Mouse (Mus musculus) liver, embryonic 11.5 days (tissue): ENCODE measurements at regions not wholly inside any gene's neighbourhood (a gene's known extent, or its start where the extent isn't known, plus 50 kb on each side); places are given as distances from the start of the nearest gene placed in this dataset.

Source experiments
- ATAC-seq: fragments of 200-750 bp; cut with Nextera tagmentation; replicated peaks from 2 replicates; pipeline ENCODE4 v1.8.0; 2017; ENCODE audit warnings: moderate number of reproducible peaks, mild to moderate bottlenecking, moderate TSS enrichment, moderate library complexity; ENCODE audit not compliant: low FRiP score
- DNase-seq: peaks from one replicate; pipeline ENCODE4 v3.0.0-alpha.2; 2017; ENCODE audit warnings: low spot score
- H3K27ac ChIP-seq: fragments of 300-500 bp; sonication (generic); 2 replicates; pipeline ENCODE4 v1.5.1; 2014; ENCODE audit warnings: mild to moderate bottlenecking, low read depth, low read length, control low read depth
- H3K27me3 ChIP-seq: fragments of 300-500 bp; sonication (generic); replicated peaks from 2 replicates; pipeline ENCODE4 v1.6.1; 2014; ENCODE audit warnings: low read length, mixed read lengths; ENCODE audit not compliant: control insufficient read depth, insufficient read depth
- H3K36me3 ChIP-seq: fragments of 300-500 bp; sonication (generic); 2 replicates; pipeline ENCODE4 v1.6.1; 2014; ENCODE audit warnings: mild to moderate bottlenecking, low read length, moderate library complexity, mixed read lengths; ENCODE audit not compliant: control insufficient read depth, insufficient read depth
- H3K4me1 ChIP-seq: fragments of 300-500 bp; sonication (generic); replicated peaks from 2 replicates; pipeline ENCODE4 v1.6.1; 2014; ENCODE audit warnings: low read length, mixed read lengths; ENCODE audit not compliant: control insufficient read depth, insufficient read depth
- H3K4me2 ChIP-seq: fragments of 300-500 bp; sonication (generic); 2 replicates; pipeline ENCODE4 v1.6.1; 2014; ENCODE audit warnings: mild to moderate bottlenecking, control low read depth, moderate library complexity
- H3K4me3 ChIP-seq: fragments of 300-500 bp; sonication (generic); 2 replicates; pipeline ENCODE4 v1.5.1; 2014; ENCODE audit warnings: low read depth, low read length, control low read depth
- H3K9ac ChIP-seq: fragments of 300-500 bp; sonication (generic); 2 replicates; pipeline ENCODE4 v1.6.1; 2014; ENCODE audit warnings: low read depth, low read length, control low read depth
- H3K9me3 ChIP-seq: fragments of 300-500 bp; sonication (generic); 2 replicates; pipeline ENCODE4 v1.6.1; 2016; ENCODE audit warnings: low read length, inconsistent platforms, mixed read lengths; ENCODE audit not compliant: control insufficient read depth
- WGBS: fragments of 180-500 bp; shearing (Covaris S2); extraction: QIAGEN DNeasy Blood & Tissue Kit; methylation state at CpG from one replicate; pipeline ENCODE4 v1.1.7; 2014; 5-methylcytosine and 5-hydroxymethylcytosine counted together

- Histone ChIP-seq H3K36me3 (no peaks in the 10 kb centered on the region), H3K27me3 (peaks cover 22% of the 10 kb centered on the region), H3K27ac (no peak overlapping the region), H3K4me3 (no peak overlapping the region), H3K4me2 (0 out of 2 replicates have a peak overlapping the region, but pooled peaks have one; percentile 15), H3K4me1 (peaks cover 16% of the 10 kb centered on the region), H3K9me3 (no peaks in the 10 kb centered on the region), H3K9ac (no peak overlapping the region)
- DNase-seq (no peak), ATAC-seq (peak; percentile 57; the same call in 1 of the 2 replicates)
- 16% methylated on average over 13 of the region's 13 CpGs for WGBS
Observed at GRCm38 (mm10) chr4:107747907-107748628, 54.0 kb upstream of the Lrp8 start.

- ATAC-seq (no peak), DNase-seq (no peak)
- Histone ChIP-seq H3K9me3 (no peaks in the 10 kb centered on the region), H3K9ac (no peak overlapping the region), H3K27ac (no peak overlapping the region), H3K4me2 (no peak overlapping the region), H3K4me3 (no peak overlapping the region), H3K36me3 (no peaks in the 10 kb centered on the region), H3K4me1 (peaks cover 16% of the 10 kb centered on the region), H3K27me3 (peaks cover 14% of the 10 kb centered on the region; the same call in 1 of the 2 replicates)
- 84% methylated on average over 8 of the region's 8 CpGs for WGBS
Observed at GRCm38 (mm10) chr4:107749045-107749444, 53.0 kb upstream of the Lrp8 start.

DNA sequence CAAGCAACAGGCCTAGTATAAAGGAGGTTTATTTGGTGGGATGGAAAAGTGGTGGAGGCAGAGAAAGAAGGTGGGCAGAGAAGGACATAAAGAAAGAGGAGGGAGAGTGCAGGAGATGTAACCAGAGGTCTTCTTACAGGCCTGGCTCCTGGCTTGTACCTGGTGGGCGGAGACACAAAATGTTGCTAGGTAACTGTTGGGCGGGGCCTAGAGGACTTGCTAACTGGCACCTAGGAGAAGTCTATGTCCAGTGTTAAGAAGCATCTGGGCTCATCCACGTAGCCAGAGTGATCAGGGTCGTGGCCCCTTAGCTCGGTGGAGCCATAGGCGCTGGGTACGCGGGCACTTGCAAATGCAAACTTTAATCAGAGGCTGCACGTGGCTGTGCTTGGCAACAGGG is 52.0 kb upstream of the Lrp8 start:
- DNase-seq (no peak), ATAC-seq (no peak)
- Histone ChIP-seq H3K27ac (no peak overlapping the region), H3K4me3 (no peak overlapping the region), H3K27me3 (peaks cover 10% of the 10 kb centered on the region; the same call in 1 of the 2 replicates), H3K9ac (no peak overlapping the region), H3K4me2 (no peak overlapping the region), H3K4me1 (peaks cover 16% of the 10 kb centered on the region), H3K9me3 (no peaks in the 10 kb centered on the region), H3K36me3 (no peaks in the 10 kb centered on the region)
- WGBS = 62% methylated on average over 9 of the region's 9 CpGs
